Mouse (Mus musculus): ENCODE data around the gene Zcchc14.

DNA sequence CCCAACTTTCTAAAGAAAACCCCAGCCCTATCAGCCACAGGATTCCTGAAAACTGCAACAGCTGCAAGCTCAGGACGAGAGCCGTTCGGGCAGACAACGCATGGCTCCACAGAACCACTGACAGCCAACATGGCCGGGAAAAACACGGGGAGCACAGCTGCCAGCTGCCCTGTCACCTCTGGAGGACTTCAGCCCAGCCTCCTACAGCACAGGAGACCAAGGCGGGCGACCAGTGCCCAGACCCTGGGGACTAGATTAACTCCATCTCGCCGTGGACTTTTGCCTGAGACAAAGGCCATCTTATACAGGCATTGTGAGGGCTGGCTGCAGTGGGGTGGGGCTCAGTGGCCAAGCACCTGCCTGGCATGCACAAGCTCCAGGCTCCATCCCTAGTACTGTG lies 2.8 kb downstream of the Zcchc14 start:
- TF ChIP-seq GATA1 (IDR thresholded peaks at IDR 0.05; ENCODE audit: borderline replicate concordance, low read length) = no peak
- no peak for TF ChIP-seq TAL1 (conservative IDR thresholded peaks at IDR 0.05; ENCODE audit: low read depth, low read length)

Data from G1E (cell line).